Mouse (Mus musculus): ENCODE results near the gene Tex19.2.

DNA sequence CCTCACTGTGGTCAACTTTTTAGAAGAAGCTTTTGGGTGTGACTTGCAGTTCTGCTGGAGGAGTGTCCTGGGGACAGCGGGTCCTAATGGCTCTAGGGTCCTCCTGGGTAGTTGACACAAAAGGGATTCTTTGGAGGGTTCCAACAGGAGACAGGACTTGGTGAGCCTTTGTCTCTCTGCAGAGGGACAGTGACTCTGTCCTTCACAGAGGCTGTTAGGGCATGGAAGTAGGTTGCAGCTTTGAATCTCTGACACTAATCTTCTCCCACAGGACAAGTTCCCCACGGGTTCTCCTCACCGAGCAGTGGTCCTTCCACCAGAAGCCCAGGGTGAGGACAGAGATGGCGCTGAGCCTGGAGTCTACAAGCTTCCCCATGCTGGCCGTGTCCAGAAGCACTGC, 41.5 kb upstream of the Tex19.2 start, which contains the start of gene Uts2r:
- no peak for TF ChIP-seq CTCF (conservative IDR thresholded peaks at IDR 0.05; ENCODE audit: low read length)
- no peak for TF ChIP-seq POU5F1 (IDR thresholded peaks at IDR 0.05; ENCODE audit: borderline replicate concordance, low read length)

Data from E14TG2a.4 (cell line).